Mouse (Mus musculus) naive thymus-derived CD4-positive, alpha-beta T cell, adult 2 months (primary cell): ENCODE data around the gene Ovgp1.
"Not testable (repeated sequence)": the region's sequence is repeated elsewhere in the genome, so short reads cannot be mapped to it uniquely, and the experiment has no call there.

Experiments used
- DNase-seq: peaks from one replicate; pipeline ENCODE4 v3.0.0-alpha.2; 2011; ENCODE audit warnings: low read depth

Gene Ovgp1

GRCm38 (mm10) chr3:105973411-105973810 is at the start of gene Ovgp1:
Gene Ovgp1, plus strand, starts transcription at chr3:105973711.
- no peak for DNase-seq

- no peak for DNase-seq
Measured at GRCm38 (mm10) chr3:105924616-105925015, 48.9 kb upstream of the Ovgp1 start.

GRCm38 (mm10) chr3:105927561-105928194 is 45.8 kb upstream of the Ovgp1 start:
- no peak for DNase-seq

GRCm38 (mm10) chr3:105928195-105928569 is 45.3 kb upstream of the Ovgp1 start:
- DNase-seq: no peak

GRCm38 (mm10) chr3:105928781-105929180 is 44.7 kb upstream of the Ovgp1 start:
- DNase-seq: no peak

GRCm38 (mm10) chr3:105929821-105930220 is 43.7 kb upstream of the Ovgp1 start:
- peak; percentile 29 for DNase-seq

GRCm38 (mm10) chr3:105931095-105931494 is 42.4 kb upstream of the Ovgp1 start:
- no peak for DNase-seq

- DNase-seq: no peak
Measured at GRCm38 (mm10) chr3:105932240-105933071, 41.1 kb upstream of the Ovgp1 start, which contains the start of gene I830077J02Rik. Gene I830077J02Rik, minus strand, starts transcription at chr3:105932664.

- no peak for DNase-seq
Measured at GRCm38 (mm10) chr3:105933926-105934325, 39.6 kb upstream of the Ovgp1 start.

GRCm38 (mm10) chr3:105935033-105935432 is 38.5 kb upstream of the Ovgp1 start:
- no peak for DNase-seq

- DNase-seq: no peak
Measured at GRCm38 (mm10) chr3:105936111-105936510, 37.4 kb upstream of the Ovgp1 start.

- no peak for DNase-seq
Measured at GRCm38 (mm10) chr3:105951348-105951747, 22.2 kb upstream of the Ovgp1 start.

GRCm38 (mm10) chr3:105957235-105957634 is 16.3 kb upstream of the Ovgp1 start:
- peak; percentile 23 for DNase-seq

GRCm38 (mm10) chr3:105958204-105958603 is 15.3 kb upstream of the Ovgp1 start:
- no peak for DNase-seq

GRCm38 (mm10) chr3:105958974-105959580 is 14.4 kb upstream of the Ovgp1 start, which contains the start of gene Wdr77:
Gene Wdr77, plus strand, starts transcription at chr3:105959369.
- peak; percentile 100 for DNase-seq

- no peak for DNase-seq
Measured at GRCm38 (mm10) chr3:105959585-105959984, 13.9 kb upstream of the Ovgp1 start.

- no peak for DNase-seq
Measured at GRCm38 (mm10) chr3:105959999-105960398, 13.5 kb upstream of the Ovgp1 start, which contains the start of gene Atp5f1. Gene Atp5f1, minus strand, starts transcription at chr3:105960099.

GRCm38 (mm10) chr3:105960700-105961099 is 12.8 kb upstream of the Ovgp1 start:
- peak; percentile 51 for DNase-seq

- DNase-seq: no peak
Measured at GRCm38 (mm10) chr3:105971831-105972446, 1.6 kb upstream of the Ovgp1 start.

- DNase-seq: no peak
Measured at GRCm38 (mm10) chr3:105974174-105974573, 663 bp downstream of the Ovgp1 start.

- not testable (repeated sequence) for DNase-seq
Measured at GRCm38 (mm10) chr3:105989611-105990010, 16.1 kb downstream of the Ovgp1 start.

GRCm38 (mm10) chr3:105991653-105992283 is 18.3 kb downstream of the Ovgp1 start:
- DNase-seq: peak; percentile 85
